Mouse (Mus musculus): ENCODE results near the gene Gm3194. TPM values are rescaled to one million over a fixed set of nuclear protein-coding genes. Genes with fewer than 3 reads are reported as not detected.
"Not testable (repeated sequence)": the region's sequence is repeated elsewhere in the genome, so short reads cannot be mapped to it uniquely, and the experiment has no call there.

Gm3194 gene
- 0.52 TPM in 1 of 2 replicates, not detected in the other for polyA plus RNA-seq (2015; fragmentation: Nextera tagmentation; extraction: Ambion mirVana)

- not testable (repeated sequence) for ATAC-seq (ENCODE audit: insufficient read depth, low FRiP score); H3K4me1 ChIP-seq (ENCODE audit: control insufficient read depth, insufficient read depth, low read length); H3K9me3 ChIP-seq (replicated peaks; ENCODE audit: control insufficient read depth, low read length); H3K27ac ChIP-seq (ENCODE audit: low read length); H3K27me3 ChIP-seq (ENCODE audit: control insufficient read depth, insufficient read depth, low read length); H3K9ac ChIP-seq (ENCODE audit: low read length); H3K36me3 ChIP-seq (ENCODE audit: control insufficient read depth, insufficient read depth, low read length); H3K4me2 ChIP-seq (ENCODE audit: low read depth, low read length); H3K4me3 ChIP-seq (replicated peaks; ENCODE audit: low read length)
- WGBS = no CpG with 5 or more reads among the region's 3 CpGs
These were observed at the start of gene Gm3194 for GRCm38 (mm10) chr14:5455367-5455766. Gene Gm3194, minus strand, starts transcription at chr14:5455467.

GRCm38 (mm10) chr14:5501374-5501773, 46.1 kb upstream of the Gm3194 start, which contains the start of gene Gm3488:
Gene Gm3488, plus strand, starts transcription at chr14:5501674.
- not testable (repeated sequence) for H3K27me3 ChIP-seq (ENCODE audit: control insufficient read depth, insufficient read depth, low read length); H3K9me3 ChIP-seq (replicated peaks; ENCODE audit: control insufficient read depth, low read length); H3K27ac ChIP-seq (ENCODE audit: low read length); H3K36me3 ChIP-seq (ENCODE audit: control insufficient read depth, insufficient read depth, low read length); H3K4me2 ChIP-seq (ENCODE audit: low read depth, low read length); H3K9ac ChIP-seq (ENCODE audit: low read length); H3K4me3 ChIP-seq (replicated peaks; ENCODE audit: low read length); H3K4me1 ChIP-seq (ENCODE audit: control insufficient read depth, insufficient read depth, low read length); ATAC-seq (ENCODE audit: insufficient read depth, low FRiP score)
- WGBS = no CpG with 5 or more reads among the region's 35 CpGs

GRCm38 (mm10) chr14:5483907-5484306, 28.6 kb upstream of the Gm3194 start, which contains the start of gene Gm3187:
Gene Gm3187, plus strand, starts transcription at chr14:5484207.
- not testable (repeated sequence) for H3K36me3 ChIP-seq (ENCODE audit: control insufficient read depth, insufficient read depth, low read length); H3K4me2 ChIP-seq (ENCODE audit: low read depth, low read length); H3K4me1 ChIP-seq (ENCODE audit: control insufficient read depth, insufficient read depth, low read length); H3K27ac ChIP-seq (ENCODE audit: low read length); H3K27me3 ChIP-seq (ENCODE audit: control insufficient read depth, insufficient read depth, low read length); ATAC-seq (ENCODE audit: insufficient read depth, low FRiP score); H3K4me3 ChIP-seq (replicated peaks; ENCODE audit: low read length); H3K9ac ChIP-seq (ENCODE audit: low read length); H3K9me3 ChIP-seq (replicated peaks; ENCODE audit: control insufficient read depth, low read length)
- 81% methylated on average over 4 of the region's 5 CpGs for WGBS

- H3K4me3 ChIP-seq (replicated peaks; ENCODE audit: low read length); H3K4me2 ChIP-seq (ENCODE audit: low read depth, low read length); H3K36me3 ChIP-seq (ENCODE audit: control insufficient read depth, insufficient read depth, low read length); H3K9me3 ChIP-seq (replicated peaks; ENCODE audit: control insufficient read depth, low read length); H3K9ac ChIP-seq (ENCODE audit: low read length); ATAC-seq (ENCODE audit: insufficient read depth, low FRiP score); H3K4me1 ChIP-seq (ENCODE audit: control insufficient read depth, insufficient read depth, low read length); H3K27ac ChIP-seq (ENCODE audit: low read length); H3K27me3 ChIP-seq (ENCODE audit: control insufficient read depth, insufficient read depth, low read length): not testable (repeated sequence)
- no CpG with 5 or more reads among the region's 3 CpGs for WGBS
These were observed 22.5 kb upstream of the Gm3194 start, which contains the start of gene Gm8246 for GRCm38 (mm10) chr14:5477730-5478129. Gene Gm8246, minus strand, starts transcription at chr14:5477830.

GRCm38 (mm10) chr14:5460469-5460868, 5.2 kb upstream of the Gm3194 start:
- not testable (repeated sequence) for H3K27me3 ChIP-seq (ENCODE audit: control insufficient read depth, insufficient read depth, low read length); H3K4me3 ChIP-seq (replicated peaks; ENCODE audit: low read length); ATAC-seq (ENCODE audit: insufficient read depth, low FRiP score); H3K27ac ChIP-seq (ENCODE audit: low read length); H3K9me3 ChIP-seq (replicated peaks; ENCODE audit: control insufficient read depth, low read length); H3K4me1 ChIP-seq (ENCODE audit: control insufficient read depth, insufficient read depth, low read length); H3K9ac ChIP-seq (ENCODE audit: low read length); H3K4me2 ChIP-seq (ENCODE audit: low read depth, low read length); H3K36me3 ChIP-seq (ENCODE audit: control insufficient read depth, insufficient read depth, low read length)
- WGBS = no CpG with 5 or more reads among the region's 19 CpGs

GRCm38 (mm10) chr14:5388949-5389348, 66.3 kb downstream of the Gm3194 start, which contains the start of gene Gm3500:
Gene Gm3500, minus strand, starts transcription at chr14:5389049.
- no CpG with 5 or more reads among the region's 37 CpGs for WGBS
- H3K4me3 ChIP-seq (replicated peaks; ENCODE audit: low read length); H3K27me3 ChIP-seq (ENCODE audit: control insufficient read depth, insufficient read depth, low read length); H3K4me2 ChIP-seq (ENCODE audit: low read depth, low read length); H3K9ac ChIP-seq (ENCODE audit: low read length); H3K4me1 ChIP-seq (ENCODE audit: control insufficient read depth, insufficient read depth, low read length); H3K27ac ChIP-seq (ENCODE audit: low read length); H3K9me3 ChIP-seq (replicated peaks; ENCODE audit: control insufficient read depth, low read length); H3K36me3 ChIP-seq (ENCODE audit: control insufficient read depth, insufficient read depth, low read length); ATAC-seq (ENCODE audit: insufficient read depth, low FRiP score): not testable (repeated sequence)

Other genes with a start within 250 kb of the Gm3194 start
- not detected in 2 replicates for gene Gm3526, start 194.9 kb downstream of the Gm3194 start, polyA plus RNA-seq (2015; fragmentation: Nextera tagmentation; extraction: Ambion mirVana)
- gene Gm3542, start 120.5 kb downstream of the Gm3194 start, polyA plus RNA-seq (2015; fragmentation: Nextera tagmentation; extraction: Ambion mirVana) = not detected in 2 replicates
- gene Gm3500, start 66.4 kb downstream of the Gm3194 start, polyA plus RNA-seq (2015; fragmentation: Nextera tagmentation; extraction: Ambion mirVana) = 0.34 and 1.1 TPM in 2 replicates
- not detected in 2 replicates for gene Gm8246, start 22.4 kb upstream of the Gm3194 start, polyA plus RNA-seq (2015; fragmentation: Nextera tagmentation; extraction: Ambion mirVana)
- gene Gm3187, start 28.7 kb upstream of the Gm3194 start, polyA plus RNA-seq (2015; fragmentation: Nextera tagmentation; extraction: Ambion mirVana) = not detected in 2 replicates
- 0.75 and 0.85 TPM in 2 replicates for gene Gm3488, start 46.2 kb upstream of the Gm3194 start, polyA plus RNA-seq (2015; fragmentation: Nextera tagmentation; extraction: Ambion mirVana)
- gene Gm3532, start 83.0 kb upstream of the Gm3194 start, polyA plus RNA-seq (2015; fragmentation: Nextera tagmentation; extraction: Ambion mirVana) = not detected in 2 replicates
- not detected in 2 replicates for gene Gm8265, start 177.6 kb upstream of the Gm3194 start, polyA plus RNA-seq (2015; fragmentation: Nextera tagmentation; extraction: Ambion mirVana)
- not detected in 2 replicates for gene Gm9603, start 232.0 kb upstream of the Gm3194 start, polyA plus RNA-seq (2015; fragmentation: Nextera tagmentation; extraction: Ambion mirVana)